23 mouse cellular contexts compared by ENCODE assay signal in genomic region chr17:78165855-78166254, GRCm38 (mm10). TPM values are rescaled to one million over a fixed set of nuclear protein-coding genes. Genes with fewer than 3 reads are reported as not detected.
DNase-seq lines count a peak whose midpoint lies in the region; ATAC-seq lines count a peak whose summit lies in the region.
"Had no signal": no experiment of that assay in that cellular context is flagged by ENCODE, and none has a peak within 500 bp of the region (broad histone marks: within the 10 kb centered on the region; RNA-seq: fewer than 3 reads in every experiment).

No protein-coding gene starts in this region.

- no peaks in the 10 kb centered on the region for H3K9me3 ChIP-seq in forebrain, embryonic 12.5 days
- H3K9me3 ChIP-seq: G1E had no signal

- no peak overlapping the region for H3K9ac ChIP-seq in forebrain, embryonic 12.5 days

- no peaks in the 10 kb centered on the region for H3K36me3 ChIP-seq in forebrain, embryonic 12.5 days (replicated peaks)
- H3K36me3 ChIP-seq: G1E had no signal

- H3K27me3 ChIP-seq in forebrain, embryonic 12.5 days = no peaks in the 10 kb centered on the region
- H3K27me3 ChIP-seq: CH12.LX had no signal

- H3K4me2 ChIP-seq in forebrain, embryonic 12.5 days = no peak overlapping the region

- peak; percentile 16 for DNase-seq in 416B (ENCODE audit: low read depth)
- DNase-seq in thymus, postnatal 25 days = no peak
- no peak for DNase-seq in adrenal gland, adult 18-20 months (ENCODE audit: low spot score in 2 of 2)
- DNase-seq in lung, postnatal 10 days = no peak
- DNase-seq: adrenal gland, adult 2 months; adrenal gland, adult 8-10 months; adrenal gland, postnatal 10 days; adrenal gland, postnatal 14 days; adrenal gland, postnatal 25 days; adrenal gland, postnatal 36 days; B cell, adult 2 months; cerebellum, adult 11 months; cerebellum, adult 11-12 months; cerebellum, adult 18-20 months; cerebellum, adult 2 months had no signal

- H3K27ac ChIP-seq in forebrain, embryonic 12.5 days = no peak overlapping the region

- no peak overlapping the region for H3K4me3 ChIP-seq in forebrain, embryonic 12.5 days (replicated peaks)

- no peaks in the 10 kb centered on the region for H3K4me1 ChIP-seq in forebrain, embryonic 12.5 days

- peak; percentile 53; the same call in 1 of the 2 replicates for ATAC-seq in common myeloid progenitor, adult 5-6 weeks (replicated peaks; ENCODE audit: low read depth, poor library complexity, severe bottlenecking)
- ATAC-seq in granulocyte monocyte progenitor cell, adult 5-6 weeks (replicated peaks; ENCODE audit: poor library complexity, severe bottlenecking) = peak; percentile 64
- ATAC-seq in megakaryocyte progenitor cell, adult 5-6 weeks (replicated peaks; ENCODE audit: poor library complexity) = peak; percentile 47; the same call in 1 of the 2 replicates
- ATAC-seq in forebrain, embryonic 12.5 days (ENCODE audit: low FRiP score) = no peak
- ATAC-seq: Patski had no signal

RNA-seq across cellular contexts. Expression of gene Crim1, which starts 34.2 kb away (rescaled TPM):
- 4.1 and 8.6 TPM in 2 replicates for total RNA-seq in common myeloid progenitor, adult 5-6 weeks (2017)
- 1.7 and 2.2 TPM in 2 replicates for total RNA-seq in granulocyte monocyte progenitor cell, adult 5-6 weeks (2014; fragmentation: Nextera tagmentation)
- total RNA-seq in granulocyte monocyte progenitor cell, adult 5-6 weeks (2017) = 0.67 and 1.4 TPM in 2 replicates
- total RNA-seq in megakaryocyte progenitor cell, adult 5-6 weeks (2015) = 1.2 and 2.1 TPM in 2 replicates
- total RNA-seq in megakaryocyte progenitor cell, adult 5-6 weeks (2017) = 0.79 and 1.3 TPM in 2 replicates
- 10 to 100 TPM; 32.7 to 33.3 TPM for total RNA-seq in adrenal gland, adult 18-20 months (2021)
- polyA plus RNA-seq in forebrain, embryonic 12.5 days (2016; fragmentation: Nextera tagmentation; extraction: Ambion mirVana) = 3.1 and 3.8 TPM in 2 replicates
- total RNA-seq: MEL had no signal
